Mouse (Mus musculus) heart, postnatal 0 days (tissue): ENCODE measurements around the gene Zfp872.

Source experiments
- CTCF ChIP-seq: IDR thresholded peaks from 2 replicates; pipeline ENCODE4 v1.5.1; 2016; ENCODE audit warnings: antibody characterized with exemption, control low read depth, low read depth
- EP300 ChIP-seq: IDR thresholded peaks from 2 replicates; pipeline ENCODE4 v1.6.1; 2016; ENCODE audit warnings: antibody characterized with exemption, low read depth

DNA sequence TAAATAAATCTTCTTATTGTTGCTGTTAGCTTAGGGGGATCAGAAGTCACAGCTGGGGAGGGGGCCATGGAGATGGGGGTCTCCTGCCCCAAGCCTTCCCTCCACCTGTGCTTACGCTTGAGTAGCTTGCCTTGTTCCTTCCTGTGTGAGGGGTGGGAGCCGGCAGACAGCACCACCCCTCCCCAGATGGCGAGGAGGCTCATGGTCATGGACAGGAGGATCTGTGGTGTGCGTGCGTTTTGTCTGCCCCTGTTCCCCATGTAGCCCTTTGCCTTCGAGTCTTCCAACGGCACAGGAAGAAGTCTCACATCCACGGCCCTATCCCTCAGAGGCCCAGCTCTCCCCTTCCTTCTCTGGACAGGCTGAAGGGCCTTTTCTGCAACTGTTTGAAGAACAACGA is 25.6 kb upstream of the Zfp872 start:
- no peak for TF ChIP-seq EP300
- TF ChIP-seq CTCF = no peak
